Mouse (Mus musculus) layer of hippocampus, postnatal 10 days (tissue): Measurements from ENCODE around the gene Sox11. TPM values are rescaled to one million over a fixed set of nuclear protein-coding genes. Genes with fewer than 3 reads are reported as not detected.

ENCODE experiments used
- DNase-seq, 2 experiments: peaks; one replicate each; pipeline ENCODE4 v3.0.0; 2021; ENCODE audit warnings: low spot score in 2 of 2
- long read RNA-seq: library from polyadenylated mRNA; stranded (forward); transcript quantifications from one replicate; pipeline ENCODE4 v2.0.0, GENCODE M21; 2023
- total RNA-seq, 2 experiments: library from RNA; stranded (reverse); gene quantifications; 2 replicates each; pipeline ENCODE4 v1.2.3; 2021

The Sox11 gene
- total RNA-seq = 10 to 100 TPM; 68.2 to 72.6 TPM
- long read RNA-seq, full-length matches to known transcripts = 16 of 16 reads
- long read RNA-seq, partial matches to known transcripts = 0 of 16 reads
- long read RNA-seq, other reads (novel, unspliced or antisense) = 0 of 16 reads

GRCm38 (mm10) chr12:27341871-27342690 lies at the start of gene Sox11:
Gene Sox11 (minus strand): TSS chr12:27342574.
- peak in 1 of 2 experiments; percentile 60 for DNase-seq

- DNase-seq = no peak
Measured at GRCm38 (mm10) chr12:27391652-27392305, 49.4 kb upstream of the Sox11 start.

GRCm38 (mm10) chr12:27390439-27390838 lies 48.1 kb upstream of the Sox11 start:
- DNase-seq = no peak

DNA sequence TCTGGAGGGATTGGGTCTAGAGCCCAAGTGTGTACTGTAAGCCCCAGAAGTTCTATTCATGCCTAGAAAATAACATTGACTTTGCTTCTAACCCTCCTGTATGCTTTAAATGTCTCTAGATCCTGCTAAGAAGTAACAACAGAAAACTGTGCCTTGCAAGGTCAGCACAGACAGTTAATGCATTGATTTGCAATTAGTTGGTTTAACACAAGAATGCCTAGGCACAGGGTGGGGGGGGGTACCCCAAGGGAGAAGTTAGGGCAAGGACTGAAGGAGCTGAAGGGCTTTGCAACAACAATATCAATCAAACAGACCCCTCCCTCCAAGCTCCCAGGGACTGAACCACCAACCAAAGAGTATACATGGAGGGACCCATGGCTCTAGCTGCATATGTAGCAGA lies 47.1 kb upstream of the Sox11 start:
- no peak for DNase-seq

DNA sequence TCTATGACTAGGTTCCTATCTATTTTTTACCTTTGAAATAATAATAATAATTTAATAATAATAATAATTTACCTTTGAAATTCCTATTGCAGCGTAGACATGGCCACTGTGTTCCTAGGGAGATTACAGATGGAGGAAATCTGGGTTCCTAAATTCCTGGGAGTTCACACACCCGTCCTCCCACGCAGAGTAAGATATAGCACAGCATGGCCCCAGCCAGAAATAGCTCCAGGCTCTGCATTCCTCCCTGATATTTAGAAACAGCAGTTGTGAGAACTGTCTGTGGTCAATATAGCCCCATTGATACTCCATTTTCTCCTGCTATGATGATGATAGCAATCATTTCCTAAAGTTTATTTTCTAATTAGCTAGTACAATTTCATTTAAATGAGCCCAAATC lies 30.1 kb upstream of the Sox11 start:
- DNase-seq = no peak

DNA sequence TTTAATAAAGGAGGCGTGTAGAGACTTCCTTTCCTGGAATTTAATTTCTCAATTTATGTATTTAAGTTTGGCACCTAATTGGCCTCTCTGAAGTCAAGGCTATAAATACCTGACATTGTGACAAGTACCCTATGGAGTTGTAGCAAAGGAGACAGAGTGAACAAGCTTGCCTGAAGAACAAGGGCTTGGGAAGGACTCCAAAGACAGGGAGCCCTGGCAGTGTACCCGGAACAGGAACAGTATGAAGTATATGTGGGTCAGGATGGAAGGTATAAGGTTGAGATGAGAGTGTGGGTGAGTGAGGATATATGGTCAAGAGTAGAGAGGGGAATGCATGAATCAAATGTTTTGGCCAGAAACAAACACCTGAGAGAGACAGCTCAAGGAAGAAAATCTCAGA lies 28.4 kb upstream of the Sox11 start:
- DNase-seq = no peak

DNA sequence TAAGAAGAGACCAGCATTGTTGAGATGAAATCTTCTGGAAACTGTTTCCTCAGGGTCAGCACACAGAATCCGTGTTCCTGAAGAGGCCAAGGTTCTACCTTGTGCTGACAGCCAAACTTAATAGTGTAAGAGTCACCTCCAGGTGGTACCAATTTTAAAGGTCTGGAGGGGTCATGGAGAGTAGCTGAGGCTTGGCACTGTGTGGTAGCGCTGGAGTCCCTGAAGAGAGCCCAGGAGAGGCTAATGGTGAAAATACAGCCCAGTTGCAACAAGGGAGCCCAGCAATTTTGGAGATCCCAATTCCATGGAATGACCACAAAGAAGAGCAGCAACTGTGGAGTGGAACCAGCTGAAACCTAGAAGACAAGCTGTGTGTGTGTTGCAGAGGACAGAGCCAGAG lies 25.1 kb upstream of the Sox11 start:
- no peak for DNase-seq

DNA sequence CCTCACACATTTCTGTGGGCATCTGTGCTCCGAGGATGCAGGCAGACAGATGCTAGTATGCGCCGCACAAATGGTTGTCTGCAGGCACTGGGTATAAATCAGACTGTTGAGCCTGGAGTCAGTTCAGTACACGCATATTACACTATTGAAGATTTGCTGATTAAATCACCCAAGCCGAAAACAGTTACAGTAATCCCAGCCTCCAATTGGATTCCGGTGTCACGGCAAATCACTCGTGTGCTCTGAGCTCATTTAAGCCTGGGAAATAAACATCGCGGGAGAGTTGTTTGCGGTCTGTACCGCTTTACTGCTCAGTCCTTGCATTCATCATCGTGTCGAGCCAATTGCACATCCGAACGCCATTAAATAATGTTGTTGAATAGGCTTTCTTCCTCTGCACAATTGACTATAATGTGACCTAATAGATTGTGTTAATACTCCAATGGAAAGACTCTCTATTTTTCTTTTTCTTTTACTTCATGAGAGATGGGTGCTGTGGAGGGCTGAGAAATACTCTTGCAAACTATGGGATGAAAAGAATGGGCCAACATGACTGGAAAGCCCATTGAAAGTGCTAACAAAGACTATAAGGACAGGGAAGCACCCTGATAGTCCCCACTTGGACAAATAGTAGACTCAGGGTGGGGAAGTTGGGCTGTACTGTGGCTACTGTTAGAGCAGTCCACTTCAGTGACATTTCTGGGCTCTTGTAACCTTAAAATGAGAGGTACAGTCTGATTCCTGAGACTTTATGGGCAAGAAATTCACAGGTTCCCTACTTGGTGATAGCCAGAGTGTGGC lies 21.7 kb upstream of the Sox11 start:
- DNase-seq = peak in 1 of 2 experiments; percentile 17

- peak; percentile 53 to 72 for DNase-seq
Measured at GRCm38 (mm10) chr12:27357076-27357637, 14.8 kb upstream of the Sox11 start.

GRCm38 (mm10) chr12:27356571-27356970 lies 14.2 kb upstream of the Sox11 start:
- no peak for DNase-seq

DNA sequence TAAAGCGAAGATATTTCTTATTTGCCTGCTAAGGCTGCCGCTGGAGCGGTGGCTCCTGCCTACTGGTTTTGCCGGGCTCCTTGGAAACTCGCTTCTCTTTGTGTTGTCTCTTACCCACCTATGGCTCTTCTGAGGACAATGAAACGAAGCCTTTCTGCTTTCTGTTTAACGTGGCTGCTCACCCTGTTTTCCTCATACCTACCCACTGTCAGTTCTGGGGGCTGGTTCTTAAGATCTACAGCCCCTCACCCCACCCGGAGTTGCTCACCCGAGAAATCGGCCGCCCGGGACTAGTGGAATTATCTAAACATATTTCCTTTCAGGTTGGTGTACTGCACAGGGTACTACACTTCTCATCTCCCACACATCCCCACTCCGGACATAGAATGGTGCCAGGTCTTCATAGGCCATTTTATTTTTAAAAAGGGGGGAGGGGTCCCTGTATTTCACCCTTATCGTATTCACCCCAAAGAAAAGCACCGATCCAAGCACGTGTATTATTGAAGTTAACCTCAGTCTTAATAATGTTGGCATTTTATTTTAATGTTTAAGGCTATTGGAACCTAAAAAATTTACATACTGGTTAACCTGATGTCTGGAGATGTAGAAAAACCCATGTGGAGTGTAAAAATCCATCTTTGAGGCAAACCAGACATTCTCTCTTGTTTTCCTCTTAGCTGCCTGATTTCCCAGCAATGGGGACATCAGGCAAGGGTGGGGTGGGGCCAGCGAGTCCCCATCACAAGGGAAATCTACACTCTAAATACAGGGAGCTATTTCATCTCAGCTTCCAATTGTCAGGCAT lies 1.4 kb upstream of the Sox11 start:
- no peak for DNase-seq

DNA sequence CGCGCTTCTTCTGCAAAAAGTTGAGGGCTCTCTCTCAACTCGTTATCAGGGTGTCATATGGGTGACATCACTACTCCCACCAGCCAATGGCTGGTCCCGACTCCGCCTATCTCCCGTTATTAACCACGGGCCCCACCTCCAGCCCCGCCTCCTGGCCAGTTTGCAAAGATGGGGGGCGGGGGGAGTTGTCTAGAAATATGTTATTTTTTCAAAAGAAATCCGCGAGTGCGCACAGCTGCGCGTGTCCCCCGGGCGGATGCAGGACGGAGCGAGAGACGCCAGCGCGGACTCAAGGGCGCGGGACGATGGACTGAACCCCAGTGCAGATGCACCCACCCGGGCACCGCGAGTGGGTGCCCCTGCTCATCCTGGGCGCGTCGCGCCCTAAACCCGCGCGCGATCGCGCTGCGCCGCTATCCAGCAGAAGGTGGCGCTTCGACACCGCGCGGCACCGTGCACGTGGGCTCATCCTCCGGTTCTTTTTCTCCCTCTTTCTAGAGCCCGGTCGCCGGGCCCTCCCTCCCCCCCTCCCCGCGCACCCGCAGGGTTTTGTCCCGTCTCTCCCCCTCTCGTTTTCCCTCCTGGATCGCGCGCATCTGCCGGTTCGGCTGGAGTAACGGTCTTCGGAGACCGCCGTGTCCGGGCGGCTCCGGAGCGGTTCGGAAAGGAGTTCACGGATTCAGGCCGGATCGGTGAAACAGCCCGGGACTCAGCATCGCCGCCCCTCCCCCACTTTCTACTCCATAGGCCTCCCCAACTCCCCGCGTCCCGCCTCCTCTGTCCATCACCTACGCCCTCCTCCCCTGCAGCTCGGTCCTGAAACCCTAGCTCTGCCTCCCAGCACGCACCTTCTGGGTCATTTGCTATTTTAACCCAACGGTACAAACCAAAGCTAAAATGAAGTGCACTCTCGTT lies 574 bp upstream of the Sox11 start:
- peak; percentile 92 to 94 for DNase-seq

DNA sequence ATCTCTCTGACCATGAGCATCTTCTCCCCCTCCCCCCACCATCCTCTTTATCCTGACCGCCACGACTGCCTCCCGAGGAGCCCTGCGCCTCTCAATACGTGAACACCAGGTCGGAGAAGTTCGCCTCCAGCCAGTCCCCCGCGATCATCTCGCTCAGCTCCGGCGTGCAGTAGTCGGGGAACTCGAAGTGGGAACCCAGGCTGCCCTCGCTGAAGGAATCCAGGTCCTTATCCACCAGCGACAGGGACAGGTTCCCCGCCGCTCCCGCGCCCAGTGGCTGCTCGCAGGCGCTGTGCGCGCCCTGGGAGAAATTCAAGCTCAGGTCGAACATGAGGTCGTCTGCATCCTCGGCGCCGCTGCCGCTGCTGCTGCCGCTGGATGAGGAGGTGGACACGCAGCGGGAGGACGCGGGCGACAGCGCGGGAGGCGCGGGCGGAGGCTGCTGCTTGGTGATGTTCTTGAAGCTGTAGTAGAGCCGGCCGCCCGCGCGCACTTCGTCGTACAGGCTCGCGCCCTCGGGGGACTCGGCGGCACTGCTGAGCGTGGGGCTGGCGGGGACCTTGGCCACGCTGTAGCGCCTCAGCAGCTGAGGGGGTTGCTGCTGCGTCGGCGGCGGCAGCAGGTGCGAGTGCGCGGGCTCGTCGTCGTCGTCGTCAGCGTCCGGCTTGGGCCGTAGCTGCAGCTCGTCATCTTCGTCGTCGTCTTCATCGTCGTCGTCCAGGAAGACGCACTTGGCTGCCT lies 1.1 kb downstream of the Sox11 start:
- DNase-seq = peak; percentile 63 to 75

DNA sequence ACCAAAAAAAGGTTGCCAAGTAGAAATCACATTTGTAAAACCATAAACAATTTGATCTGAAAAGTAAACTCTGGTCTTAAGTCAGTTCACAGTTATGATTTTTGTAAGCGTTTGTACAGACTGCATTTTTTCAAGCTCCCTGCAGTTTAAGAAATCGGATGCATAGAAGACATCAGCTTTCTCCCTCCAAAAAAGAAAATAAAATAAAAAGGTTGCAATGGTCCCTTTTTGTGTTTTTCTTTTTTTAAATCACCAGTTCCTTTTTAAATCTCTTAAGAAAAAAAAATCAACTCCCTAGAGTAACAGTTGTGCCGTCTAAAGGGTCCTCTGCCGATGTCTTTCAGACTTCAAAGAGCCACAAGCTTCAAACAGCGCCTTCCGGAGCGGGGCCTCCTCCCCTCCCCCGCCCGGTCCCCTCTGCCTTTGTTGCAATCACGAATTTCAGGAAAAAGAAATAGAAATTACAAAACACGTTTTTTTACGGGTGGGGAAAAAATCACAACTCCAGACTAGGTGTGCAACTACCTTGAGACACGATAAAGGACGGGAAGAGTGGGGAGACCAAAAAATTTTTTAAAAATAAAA lies 1.8 kb downstream of the Sox11 start:
- DNase-seq = no peak

- peak; percentile 62 to 70 for DNase-seq
Measured at GRCm38 (mm10) chr12:27339171-27339751, 3.1 kb downstream of the Sox11 start.

- DNase-seq = peak; percentile 61 to 65
Measured at GRCm38 (mm10) chr12:27338721-27339170, 3.6 kb downstream of the Sox11 start.

DNA sequence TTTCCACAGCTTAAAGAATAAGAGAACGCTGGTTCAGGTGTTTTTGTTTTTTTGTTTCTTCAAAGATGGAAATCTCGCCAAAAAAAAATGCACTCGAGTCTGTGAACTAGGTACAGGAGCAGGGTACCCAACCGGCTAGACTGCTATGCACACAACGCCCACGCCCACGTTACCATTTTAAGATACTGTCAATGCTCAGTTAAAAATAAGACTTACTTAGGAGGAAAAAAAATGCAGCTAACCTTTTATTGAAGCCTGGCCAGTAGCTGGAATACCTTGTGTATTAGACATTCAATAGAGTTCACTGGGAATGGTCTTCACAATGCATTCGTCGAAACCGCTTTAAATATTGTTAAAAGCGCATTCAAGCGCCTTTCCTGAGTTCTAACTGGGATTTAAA lies 4.3 kb downstream of the Sox11 start:
- DNase-seq = no peak

DNA sequence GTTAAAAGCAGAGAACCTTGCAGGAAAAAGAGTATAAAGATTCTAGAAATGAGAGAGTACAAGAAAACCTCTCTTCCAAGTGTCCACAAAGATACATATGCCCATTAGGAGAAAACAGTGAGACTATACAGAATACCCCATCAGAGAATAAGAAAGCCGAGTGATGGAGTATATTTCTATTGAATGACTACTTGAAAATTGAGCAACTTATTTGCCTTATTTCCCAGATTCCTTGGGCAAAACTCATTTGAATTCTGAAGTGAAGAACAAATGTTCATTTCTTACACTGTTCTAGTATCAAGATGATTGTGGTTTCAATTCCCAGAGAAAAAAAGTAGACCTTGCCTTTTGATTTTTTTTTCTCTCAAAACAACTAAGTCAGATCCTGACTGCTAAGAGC lies 4.9 kb downstream of the Sox11 start:
- no peak for DNase-seq
